Mouse (Mus musculus) kidney, adult 2 months (tissue): ENCODE data around the gene Pelo. TPM values are rescaled to one million over a fixed set of nuclear protein-coding genes. Genes with fewer than 3 reads are reported as not detected.
A peak's percentile ranks its signal among the peaks of the same experiment; 100 is the strongest.

ENCODE experiments used
- DNase-seq: peaks from one replicate; pipeline ENCODE4 v3.0.0; 2021
- H3K27ac ChIP-seq: fragments of 200-500 bp; 2 replicates; pipeline ENCODE4 v1.5.1; 2012; ENCODE audit warnings: low read depth, low read length, control low read depth, inconsistent platforms; ENCODE audit not compliant: insufficient read depth
- H3K27me3 ChIP-seq: fragments of 200-500 bp; replicated peaks from 2 replicates; pipeline ENCODE4 v1.6.1; 2012; ENCODE audit warnings: mild to moderate bottlenecking, moderate library complexity, low read length, inconsistent platforms; ENCODE audit not compliant: control insufficient read depth, insufficient read depth
- H3K36me3 ChIP-seq: fragments of 200-500 bp; 2 replicates; pipeline ENCODE4 v1.6.1; 2012; ENCODE audit warnings: mild to moderate bottlenecking, moderate library complexity, low read length, inconsistent platforms; ENCODE audit not compliant: control insufficient read depth, insufficient read depth
- H3K4me1 ChIP-seq: fragments of 200-500 bp; 2 replicates; pipeline ENCODE4 v1.6.1; 2011; ENCODE audit warnings: low read length; ENCODE audit not compliant: control insufficient read depth, insufficient read depth
- H3K4me3 ChIP-seq: fragments of 200-500 bp; 2 replicates; pipeline ENCODE4 v1.5.1; 2011; ENCODE audit warnings: mild to moderate bottlenecking, low read depth, low read length, control low read depth; ENCODE audit not compliant: insufficient read depth
- CTCF ChIP-seq: fragments of 200-500 bp; conservative IDR thresholded peaks from 2 replicates; pipeline ENCODE4 v1.5.1; 2011; ENCODE audit warnings: low read depth, mild to moderate bottlenecking, control low read depth, low read length, moderate library complexity, mixed read lengths; ENCODE audit not compliant: insufficient read depth, insufficient read length
- POLR2A ChIP-seq: fragments of 200-500 bp; IDR thresholded peaks from one replicate; pipeline ENCODE4 v1.6.1; 2011; ENCODE audit warnings: low read depth, low read length, control low read depth
- WGBS: fragments of 180-500 bp; shearing (Covaris S2); methylation state at CpG from one replicate; pipeline ENCODE4 v1.1.7; 2018; 5-methylcytosine and 5-hydroxymethylcytosine counted together
- polyA plus RNA-seq: library from polyadenylated mRNA; depleted of rRNA; stranded (reverse); fragments of >200 nt; gene quantifications from 2 replicates; pipeline ENCODE4 v1.2.3, GENCODE M21; 2012; rRNA removed

Pelo gene
- polyA plus RNA-seq, 1 experiment: 32.3 TPM

DNA sequence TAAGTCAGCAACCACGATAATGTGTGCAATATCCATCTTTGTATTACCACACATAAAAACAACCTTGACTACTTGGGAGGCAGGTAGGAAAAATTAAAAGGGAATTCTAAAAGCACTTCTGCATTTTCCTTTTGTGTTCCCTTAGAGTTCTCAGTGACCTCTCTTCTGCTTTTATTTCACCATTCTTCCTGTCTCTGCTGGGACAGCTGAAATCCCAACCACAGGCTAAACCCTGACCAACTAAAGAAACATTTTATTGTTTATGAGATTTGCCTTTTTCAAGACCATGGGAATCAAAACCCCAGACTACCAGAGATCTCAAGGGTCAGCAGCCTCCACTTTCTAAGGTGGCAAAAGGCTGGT lies 22.0 kb downstream of the Pelo start:
- no peaks in the 10 kb centered on the region for H3K27me3 ChIP-seq
- no peak overlapping the region for H3K4me3 ChIP-seq
- H3K4me1 ChIP-seq: peaks cover 20% of the 10 kb centered on the region
- H3K36me3 ChIP-seq: no peaks in the 10 kb centered on the region
- no peak for DNase-seq
- H3K27ac ChIP-seq: peak overlapping the region; percentile 95
- no peak for TF ChIP-seq CTCF
- TF ChIP-seq POLR2A: no peak
- 43% methylated on average over 1 of the region's 1 CpGs for WGBS

DNA sequence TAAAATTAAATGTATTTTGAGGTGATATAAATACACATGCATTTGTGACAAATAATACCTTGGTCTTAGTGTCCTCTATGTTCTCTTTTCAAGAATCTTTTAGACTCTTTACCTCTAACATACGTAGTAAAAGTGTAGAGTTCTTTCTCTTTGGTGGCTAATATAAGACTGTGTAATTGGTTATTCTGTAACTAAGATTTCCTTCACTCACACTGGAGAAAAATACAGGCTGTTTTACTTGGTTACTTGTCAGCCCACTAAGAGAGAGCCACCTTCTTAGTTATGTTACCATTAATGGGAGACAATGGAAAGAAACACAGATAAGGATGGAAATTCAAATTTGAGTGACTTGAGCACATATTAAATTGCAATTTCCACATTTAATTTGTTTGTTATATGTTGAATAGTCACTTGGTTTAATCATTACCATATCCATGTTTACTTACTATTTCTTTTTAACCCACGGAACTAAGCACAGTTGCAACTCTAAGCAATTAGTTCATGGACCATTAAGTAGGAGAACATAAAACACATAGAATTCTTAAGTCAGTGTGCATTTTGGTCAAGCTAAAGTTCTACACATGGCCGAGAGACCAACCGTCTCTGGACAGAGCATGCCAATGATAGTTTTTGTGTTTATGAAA lies 22.5 kb downstream of the Pelo start:
- DNase-seq: peak; percentile 50
- TF ChIP-seq POLR2A (no peak), CTCF (no peak)
- WGBS: 45% methylated on average over 4 of the region's 4 CpGs
- Histone ChIP-seq H3K4me1 (peaks cover 20% of the 10 kb centered on the region), H3K27me3 (no peaks in the 10 kb centered on the region), H3K4me3 (no peak overlapping the region), H3K27ac (peak overlapping the region; percentile 95), H3K36me3 (no peaks in the 10 kb centered on the region)

DNA sequence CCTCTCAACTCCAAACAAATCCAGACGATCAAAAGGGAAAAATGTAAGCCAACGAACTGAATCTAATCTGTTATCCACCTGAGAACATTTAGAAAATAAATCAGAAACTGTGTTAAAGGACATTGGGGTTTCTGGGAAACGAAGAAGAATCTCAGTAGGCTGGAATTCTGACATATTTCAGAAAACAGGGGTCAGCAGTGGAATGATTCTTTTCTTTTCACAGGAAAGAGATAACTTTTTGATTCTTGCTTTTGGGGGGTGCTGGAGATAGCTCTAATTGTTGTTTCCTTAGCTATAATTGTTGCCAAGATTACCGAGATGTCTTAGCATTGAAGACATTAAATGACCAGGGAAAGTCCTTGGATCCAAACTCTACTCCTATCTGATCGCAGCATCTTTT lies 32.4 kb downstream of the Pelo start:
- Histone ChIP-seq H3K4me3 (no peak overlapping the region), H3K4me1 (peaks cover 11% of the 10 kb centered on the region; the same call in 1 of the 2 replicates), H3K27me3 (no peaks in the 10 kb centered on the region), H3K36me3 (no peaks in the 10 kb centered on the region), H3K27ac (no peak overlapping the region; the same call in 1 of the 2 replicates)
- 54% methylated on average over 5 of the region's 5 CpGs for WGBS
- DNase-seq: no peak
- TF ChIP-seq CTCF (no peak), POLR2A (no peak)

DNA sequence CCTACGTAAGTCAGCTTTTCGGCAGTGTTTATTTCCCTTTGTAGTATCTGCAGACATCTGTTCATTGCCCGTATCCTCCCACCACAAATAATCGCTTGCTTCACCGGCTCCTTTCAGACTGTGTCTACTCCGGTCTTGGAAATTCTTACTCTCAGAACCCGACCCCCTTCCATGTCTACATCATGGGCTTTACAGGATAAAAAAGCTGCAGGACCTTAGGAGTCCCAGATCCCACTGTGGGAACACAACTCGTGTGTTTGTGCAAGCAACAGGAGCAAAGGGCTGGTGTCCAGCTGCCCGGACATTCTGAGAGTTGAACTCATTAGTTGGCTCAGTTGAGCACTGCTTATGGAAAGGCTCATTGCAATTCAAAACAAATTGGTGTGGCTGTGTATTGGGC lies 35.2 kb downstream of the Pelo start:
- H3K4me1 ChIP-seq: peaks cover 11% of the 10 kb centered on the region; the same call in 1 of the 2 replicates
- no peak overlapping the region for H3K4me3 ChIP-seq
- peak overlapping the region; percentile 60 for H3K27ac ChIP-seq
- TF ChIP-seq CTCF: no peak
- no peaks in the 10 kb centered on the region for H3K36me3 ChIP-seq
- peak; percentile 38 for DNase-seq
- no peaks in the 10 kb centered on the region for H3K27me3 ChIP-seq
- 22% methylated on average over 9 of the region's 9 CpGs for whole genome bisulfite sequencing

DNA sequence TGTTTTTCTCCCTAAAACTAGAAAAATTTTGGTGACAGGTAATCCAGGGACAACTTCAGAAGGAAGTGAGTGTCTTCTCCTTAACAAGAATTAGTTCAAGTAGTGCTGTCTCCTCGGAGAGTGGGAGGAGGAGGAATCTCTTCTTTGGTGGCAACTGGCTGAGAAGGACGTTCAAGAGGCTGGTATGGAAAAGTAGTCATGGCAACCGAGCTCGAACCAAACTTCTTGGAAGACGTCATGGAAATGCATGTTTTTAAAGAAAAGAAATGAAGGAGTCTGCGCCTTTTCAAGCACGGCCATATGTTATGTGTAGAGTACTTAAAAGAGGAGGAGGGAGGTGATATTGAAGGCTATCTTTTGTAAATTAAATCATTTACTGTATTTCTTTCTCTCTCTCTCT lies 37.4 kb downstream of the Pelo start:
- no peak for TF ChIP-seq POLR2A
- Histone ChIP-seq H3K4me1 (peaks cover 9% of the 10 kb centered on the region; the same call in 1 of the 2 replicates), H3K27ac (no peak overlapping the region), H3K4me3 (no peak overlapping the region), H3K36me3 (no peaks in the 10 kb centered on the region; the same call in 1 of the 2 replicates), H3K27me3 (no peaks in the 10 kb centered on the region)
- no peak for DNase-seq
- 83% methylated on average over 7 of the region's 7 CpGs for WGBS

DNA sequence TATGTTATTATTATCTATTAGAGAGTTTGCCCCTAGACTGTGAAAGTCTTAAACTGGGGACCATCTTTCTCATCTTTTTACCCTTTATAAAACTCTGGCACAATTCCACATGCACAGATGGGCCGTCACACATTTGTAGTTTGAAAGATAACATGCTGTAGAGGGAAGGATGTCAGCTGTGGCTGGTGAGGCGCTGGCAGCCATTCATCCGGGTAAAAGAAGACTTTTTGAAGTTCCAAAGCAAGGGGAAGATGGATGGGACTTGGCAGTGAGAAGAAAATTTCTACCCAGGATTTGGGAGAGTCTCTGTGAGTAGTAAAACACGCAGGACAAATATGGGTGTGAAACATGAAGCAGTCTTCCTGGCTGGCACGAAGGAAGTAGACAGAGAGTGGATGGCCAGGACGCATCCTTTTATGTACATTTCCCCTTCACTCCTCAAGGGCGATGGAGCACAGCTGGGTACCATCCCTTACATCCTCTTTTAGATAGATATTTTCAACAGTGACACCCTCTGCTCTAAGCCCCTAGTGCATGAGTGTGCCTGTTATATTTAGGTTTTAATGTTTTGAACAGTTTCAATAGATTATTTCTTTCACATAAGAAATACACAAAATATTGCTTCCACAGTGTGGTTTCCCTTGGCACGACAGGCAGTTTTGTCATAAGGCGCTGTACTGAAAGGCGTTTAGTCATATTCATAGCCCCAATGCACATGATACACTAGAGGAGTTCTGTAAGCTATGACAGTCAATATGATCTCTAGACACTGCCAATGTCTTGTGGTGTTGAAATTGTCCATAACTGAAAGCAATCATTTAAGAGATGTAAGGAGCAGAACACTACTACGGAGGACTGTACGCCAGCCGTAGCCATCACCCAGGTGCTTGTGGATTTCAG lies 39.1 kb downstream of the Pelo start:
- Histone ChIP-seq H3K4me1 (peaks cover 6% of the 10 kb centered on the region; the same call in 1 of the 2 replicates), H3K4me3 (no peak overlapping the region), H3K27ac (no peak overlapping the region), H3K27me3 (no peaks in the 10 kb centered on the region), H3K36me3 (no peaks in the 10 kb centered on the region; the same call in 1 of the 2 replicates)
- no peak for TF ChIP-seq POLR2A
- TF ChIP-seq CTCF: no peak
- WGBS: 74% methylated on average over 13 of the region's 13 CpGs
- DNase-seq: no peak

DNA sequence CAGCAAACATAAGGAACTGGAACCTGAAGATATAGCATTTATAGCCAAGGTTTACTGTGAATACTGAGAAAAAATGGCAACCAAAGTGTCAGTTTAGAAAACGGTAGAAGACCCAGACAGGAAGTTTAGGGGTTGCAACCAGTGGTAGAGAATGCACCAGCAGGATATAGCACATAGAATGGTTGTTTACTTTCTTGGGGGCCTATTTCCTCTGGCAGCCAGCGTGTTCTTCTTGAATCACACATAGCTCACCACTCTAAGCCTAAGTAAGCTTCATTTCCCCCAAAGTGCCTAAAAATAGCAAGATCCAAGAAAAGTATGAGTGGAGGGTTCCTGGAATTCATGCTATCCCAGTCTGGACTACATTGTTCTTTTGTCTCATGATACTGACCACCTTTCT lies 47.3 kb downstream of the Pelo start:
- TF ChIP-seq POLR2A (no peak), CTCF (no peak)

More for the DNA sequence above, 47.3 kb downstream of the Pelo start:
- Histone ChIP-seq H3K4me1 (no peaks in the 10 kb centered on the region), H3K27me3 (no peaks in the 10 kb centered on the region), H3K27ac (no peak overlapping the region; the same call in 1 of the 2 replicates), H3K4me3 (no peak overlapping the region), H3K36me3 (no peaks in the 10 kb centered on the region; the same call in 1 of the 2 replicates)
- no peak for DNase-seq
- 56% methylated on average over 2 of the region's 2 CpGs for WGBS

Other genes with a start within 250 kb of the Pelo start
- 0.30 and 0.58 TPM in 2 replicates for gene Itga2, start 158.1 kb downstream of the Pelo start, polyA plus RNA-seq
- gene Gm49395, start 11.7 kb upstream of the Pelo start, polyA plus RNA-seq: 3.8 and 7.4 TPM in 2 replicates
- 16.5 and 17.9 TPM in 2 replicates for gene Itga1, start 11.8 kb upstream of the Pelo start, polyA plus RNA-seq